Mouse (Mus musculus): ENCODE measurements around the gene Dydc2.

The Dydc2 gene

GRCm38 (mm10) chr14:41000801-41001200 lies 68.2 kb downstream of the Dydc2 start:
- DNase-seq (ENCODE audit: low read depth, low spot score): no peak

GRCm38 (mm10) chr14:40999904-41000645 lies 68.9 kb downstream of the Dydc2 start:
- DNase-seq (ENCODE audit: low read depth, low spot score): no peak
